Mouse (Mus musculus) embryo, embryonic 9.5 days (tissue): Measurements from ENCODE around the gene Ran.
A peak's percentile ranks its signal among the peaks of the same experiment; 100 is the strongest.
"Not testable (repeated sequence)": the region's sequence is repeated elsewhere in the genome, so short reads cannot be mapped to it uniquely, and the experiment has no call there.

ENCODE experiments used
- DNase-seq: peaks from one replicate; pipeline ENCODE4 v3.0.0-alpha.2; 2017; ENCODE audit errors: extremely low spot score

Gene Ran

DNA sequence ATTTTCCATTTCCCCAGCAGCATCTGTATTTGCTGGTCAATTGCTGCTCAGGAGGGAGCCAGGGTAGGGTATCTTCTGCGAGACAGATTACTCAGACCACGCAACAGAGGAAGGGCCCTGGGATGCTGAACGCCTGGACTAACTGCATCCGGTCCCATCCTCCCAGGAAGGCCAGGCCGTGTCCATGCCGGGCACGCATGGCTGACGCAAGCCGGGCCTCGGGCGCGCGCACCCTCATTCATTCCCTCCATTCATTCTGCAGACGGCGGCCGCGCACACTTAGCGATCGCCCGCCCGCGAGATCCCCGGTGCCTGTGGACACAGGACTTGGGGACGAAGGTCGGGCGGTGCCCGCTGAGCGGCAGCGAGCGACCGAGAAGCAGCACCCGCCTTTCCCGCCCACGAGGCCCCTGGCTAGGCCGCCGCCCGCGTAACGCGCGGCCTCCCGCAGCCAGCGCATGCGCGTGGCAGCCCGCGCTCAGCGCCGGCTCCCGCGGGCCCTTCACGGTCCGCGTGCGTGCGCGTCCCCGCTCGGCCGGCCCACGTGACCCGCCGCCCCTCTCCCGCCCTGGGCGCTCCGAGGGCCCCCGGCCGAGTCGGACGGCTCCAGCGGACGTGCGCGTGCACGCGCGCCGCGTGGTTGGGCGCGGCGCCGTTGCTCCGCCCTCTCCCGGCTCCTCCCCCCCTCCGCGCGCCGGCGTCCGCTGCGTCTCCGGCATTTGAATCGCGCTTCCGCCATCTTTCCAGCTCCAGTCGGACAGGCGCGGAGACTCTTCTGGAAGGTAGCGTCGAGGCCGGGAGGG lies at the start of gene Ran:
Gene Ran (plus strand): TSS at position 573 of the 803 bp plus-strand sequence.
- peak; percentile 95 for DNase-seq

DNA sequence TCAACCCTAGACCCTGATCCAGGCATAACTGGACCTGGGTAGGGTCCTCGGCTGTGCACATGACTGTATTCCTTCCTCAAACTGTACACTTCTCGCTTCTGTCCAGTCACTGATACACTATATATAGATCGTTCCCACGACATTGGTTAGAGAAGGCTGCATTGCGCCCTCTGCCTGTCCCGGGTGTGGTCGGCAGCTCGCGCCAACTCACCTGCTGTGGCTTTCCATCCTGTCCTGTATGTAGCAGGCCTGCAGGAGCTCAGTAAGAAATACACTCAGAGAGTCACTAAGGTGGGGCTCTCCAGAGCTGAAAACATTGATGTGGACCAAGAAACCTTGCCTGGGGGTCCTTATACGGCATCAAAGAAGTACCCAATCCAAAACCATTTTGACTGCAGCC lies 49.0 kb upstream of the Ran start:
- DNase-seq: no peak

DNA sequence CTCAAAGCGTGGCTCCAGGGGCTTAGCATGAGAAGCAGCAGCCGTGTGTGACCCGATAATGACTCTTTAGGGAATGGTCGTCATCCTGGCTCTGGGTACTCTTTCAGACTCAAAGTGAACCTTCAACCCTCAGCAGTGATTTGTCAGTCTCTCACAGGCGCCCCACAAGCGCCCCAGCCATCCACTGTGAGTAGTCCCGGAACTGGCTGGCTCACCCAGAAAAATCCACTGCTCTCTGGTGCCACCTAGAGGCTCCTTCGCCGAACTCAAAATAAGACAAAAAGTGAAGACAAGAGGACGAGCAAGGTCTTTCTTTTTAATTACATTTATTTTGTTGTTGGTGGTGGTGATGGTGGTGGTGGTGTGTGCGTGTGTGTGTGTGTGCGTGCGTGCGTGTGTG lies 48.6 kb upstream of the Ran start:
- peak; percentile 73 for DNase-seq

DNA sequence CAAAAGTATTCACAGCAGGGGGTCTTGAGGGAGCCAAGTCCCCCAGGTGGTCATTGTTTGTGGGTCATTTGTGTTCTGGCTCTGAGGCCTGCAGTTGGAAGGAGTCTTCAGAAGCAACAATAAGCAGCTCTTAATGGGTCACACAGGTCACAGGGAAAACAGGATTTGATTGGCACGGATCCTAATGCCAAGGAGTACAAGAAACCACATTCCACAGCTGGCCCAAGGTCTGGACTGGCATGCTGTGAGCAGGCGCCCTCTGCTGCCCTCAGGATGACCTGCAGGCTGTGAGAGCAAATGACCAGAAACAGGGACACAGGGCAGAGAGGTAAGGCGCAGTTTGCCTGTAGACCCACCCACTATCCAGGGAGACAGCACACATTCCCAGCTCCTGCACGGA lies 43.6 kb upstream of the Ran start:
- peak; percentile 65 for DNase-seq

DNA sequence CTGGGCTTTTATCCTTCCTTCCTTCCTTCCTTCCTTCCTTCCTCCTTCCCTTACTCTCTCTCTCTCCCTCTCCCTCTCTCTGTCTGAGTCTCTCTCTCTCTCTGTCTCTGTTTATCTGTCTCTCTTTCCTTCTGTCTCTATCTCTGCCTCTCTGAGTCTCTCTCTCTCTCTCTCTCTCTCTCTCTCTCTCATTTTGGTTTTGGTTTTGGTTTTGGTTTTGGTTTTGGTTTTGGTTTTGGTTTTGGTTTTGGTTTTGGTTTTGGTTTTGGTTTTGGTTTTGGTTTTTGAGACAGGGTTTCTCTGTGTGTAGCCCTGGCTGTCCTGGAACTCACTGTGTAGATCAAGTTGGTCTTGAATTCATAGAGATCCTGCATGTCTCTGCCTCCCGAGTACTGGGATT lies 42.4 kb upstream of the Ran start:
- not testable (repeated sequence) for DNase-seq

DNA sequence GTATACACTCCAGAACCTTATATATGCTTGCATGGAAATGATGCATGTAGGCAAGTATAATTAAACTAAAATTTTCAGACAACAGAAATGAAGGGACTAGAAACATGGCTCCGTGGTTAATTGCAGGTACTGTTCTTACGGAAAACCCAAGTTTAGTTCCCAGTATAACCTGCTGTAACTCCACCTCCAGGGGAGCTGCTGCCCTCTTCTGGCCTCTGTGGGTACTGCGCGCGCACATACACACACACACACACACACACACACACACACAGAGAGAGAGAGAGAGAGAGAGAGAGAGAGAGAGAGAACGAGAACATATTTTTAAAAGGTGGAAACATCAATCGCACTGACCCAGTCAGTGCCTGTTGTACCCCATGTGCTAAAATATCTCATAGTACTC lies 40.9 kb upstream of the Ran start:
- no peak for DNase-seq

DNA sequence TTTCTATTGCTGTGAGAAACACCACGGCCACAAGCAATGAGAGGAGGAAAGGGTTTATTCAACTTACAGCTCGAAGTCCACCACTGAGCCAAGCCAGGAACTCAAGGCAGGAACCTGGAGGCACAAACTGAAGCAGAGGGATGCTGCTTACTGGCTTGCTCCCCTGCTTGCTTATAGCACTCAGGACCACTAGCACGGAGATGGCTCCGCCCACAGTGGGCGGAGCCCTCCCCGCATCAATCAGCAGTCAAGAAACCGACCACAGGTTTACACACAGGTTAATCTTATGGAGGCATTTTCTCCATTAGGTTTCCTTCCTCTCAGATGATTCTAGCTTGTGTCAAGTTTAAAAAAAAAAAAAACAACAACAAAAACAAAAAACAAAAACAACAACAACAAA lies 39.0 kb upstream of the Ran start:
- no peak for DNase-seq

DNA sequence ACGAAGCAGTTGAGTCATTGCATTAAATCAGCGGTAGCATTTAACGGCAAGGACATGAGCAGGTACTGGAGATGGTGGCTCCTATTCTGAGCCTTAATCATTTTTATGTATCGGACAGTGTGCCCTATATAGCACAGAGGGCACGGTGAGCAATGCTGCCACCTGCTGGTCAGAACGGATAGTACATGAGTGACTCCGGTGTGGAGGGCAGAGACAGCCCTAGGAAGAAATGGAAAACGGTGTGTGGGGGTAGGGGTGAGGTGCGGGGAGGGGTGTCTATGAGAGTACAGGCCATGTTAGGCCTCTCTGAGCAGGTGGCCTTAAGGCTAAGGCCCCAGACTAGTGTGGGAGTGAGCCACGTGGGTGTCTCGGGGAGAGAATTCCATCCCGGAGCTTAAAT lies 38.3 kb upstream of the Ran start:
- DNase-seq: peak; percentile 70

DNA sequence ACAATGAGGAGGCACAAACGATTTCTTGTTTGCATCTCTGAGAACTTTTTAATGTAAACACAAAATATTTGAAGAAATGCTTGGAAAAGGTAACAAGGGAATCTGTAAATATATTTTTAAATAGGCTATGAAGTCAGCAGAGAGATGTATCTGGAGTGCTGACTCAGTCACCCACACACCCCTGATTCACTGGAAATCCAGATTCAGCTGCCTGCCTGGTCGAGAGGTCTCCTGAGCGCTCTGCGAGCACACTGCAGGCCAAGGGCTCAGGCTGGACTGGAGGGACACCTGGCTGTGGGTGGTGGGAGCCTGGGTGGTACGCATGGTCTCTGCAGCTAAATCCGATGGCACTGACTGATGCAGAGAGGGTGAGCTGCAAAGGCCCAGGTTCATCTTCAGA lies 35.3 kb upstream of the Ran start:
- no peak for DNase-seq

DNA sequence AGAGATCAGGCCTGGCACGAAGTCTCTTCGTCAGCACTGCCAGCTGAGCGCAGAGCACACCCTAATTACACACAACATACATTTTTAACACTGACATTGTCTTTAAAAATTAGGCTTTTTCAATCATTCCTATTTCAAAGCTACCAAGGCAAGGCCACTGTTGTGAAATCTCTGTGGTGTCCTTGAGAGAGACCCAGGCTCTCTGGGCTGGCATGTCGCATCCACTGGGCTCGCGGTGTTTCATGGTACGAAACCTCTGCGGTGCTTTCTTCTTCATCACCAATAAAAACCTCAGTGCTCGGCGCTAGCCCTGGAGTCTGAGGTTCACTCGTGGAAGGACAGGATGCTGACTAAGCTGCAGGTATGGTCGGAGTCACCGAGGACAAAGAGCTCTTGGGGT lies 33.9 kb upstream of the Ran start:
- DNase-seq: no peak

DNA sequence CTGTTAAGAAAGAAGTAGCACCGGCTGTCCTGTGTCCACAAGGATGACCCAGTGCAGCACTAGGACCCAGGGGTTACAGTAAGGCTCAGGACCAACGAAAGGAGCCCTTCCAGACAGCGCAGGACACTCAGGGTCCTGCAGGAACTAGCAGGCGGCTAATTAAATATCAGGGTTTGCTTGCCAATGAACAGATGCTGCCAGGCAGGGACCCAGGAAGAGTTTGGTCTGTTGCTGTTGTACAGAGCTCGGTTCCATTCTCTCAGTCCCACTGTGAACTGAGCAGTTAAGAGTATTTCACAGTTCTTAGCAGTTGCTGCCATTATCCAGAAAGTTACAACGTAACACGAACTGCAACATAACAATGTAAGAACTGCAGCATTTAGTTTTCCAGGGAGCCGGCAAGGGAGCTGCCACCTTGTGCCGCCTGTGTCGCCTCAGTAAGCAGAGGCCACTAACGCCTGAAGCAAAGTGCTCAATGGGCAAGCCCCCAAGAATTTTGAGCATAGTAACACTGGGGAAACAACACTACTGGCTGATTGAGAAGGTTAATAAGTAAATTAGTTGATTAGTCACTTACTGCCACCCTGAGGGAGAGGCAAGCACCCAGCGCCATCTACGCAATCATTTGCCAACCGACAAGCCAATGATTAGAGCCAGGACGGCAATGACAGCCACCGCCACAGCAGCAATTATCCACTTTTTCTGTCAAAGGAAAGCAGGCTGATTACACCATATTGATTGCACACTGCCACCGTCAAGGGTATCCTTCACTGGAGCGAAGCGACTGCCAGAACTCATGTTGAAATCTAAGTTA lies 32.5 kb upstream of the Ran start:
- no peak for DNase-seq

DNA sequence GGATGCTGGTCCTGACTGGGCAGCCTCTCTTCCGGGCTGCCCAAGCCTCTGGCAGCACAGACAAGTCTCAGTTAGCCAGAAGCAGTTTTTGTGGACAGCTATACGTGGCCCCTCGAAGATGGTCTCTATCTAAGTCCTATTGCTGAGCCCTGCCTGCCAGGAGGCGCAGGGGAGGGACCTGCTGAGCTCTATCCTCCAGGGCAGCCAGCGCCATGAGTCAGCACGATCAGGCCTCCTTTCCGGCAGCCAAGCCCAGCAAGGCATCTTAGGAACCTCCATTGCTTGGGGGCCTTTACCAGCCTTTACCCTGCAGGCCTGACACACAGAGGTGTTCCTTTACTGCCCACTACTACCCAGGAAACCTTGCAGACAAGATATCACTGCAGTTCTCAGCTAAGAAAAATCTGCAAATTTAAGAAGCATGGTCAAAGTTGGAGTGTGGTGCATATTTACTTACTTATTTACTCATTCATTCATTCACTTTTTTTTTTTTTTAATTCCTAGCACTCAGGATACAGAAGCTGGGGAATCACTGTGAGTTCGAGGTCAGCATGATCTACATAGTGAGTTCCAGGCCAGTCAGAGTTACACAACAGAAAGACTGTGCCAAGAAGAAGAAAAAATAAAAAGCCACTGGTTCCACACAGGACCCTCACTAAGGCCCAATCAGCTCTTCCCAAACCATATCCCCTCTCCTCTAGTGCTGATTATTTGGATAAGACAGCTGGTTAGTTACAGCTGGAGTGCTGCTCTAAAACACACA lies 19.0 kb upstream of the Ran start:
- DNase-seq: no peak

DNA sequence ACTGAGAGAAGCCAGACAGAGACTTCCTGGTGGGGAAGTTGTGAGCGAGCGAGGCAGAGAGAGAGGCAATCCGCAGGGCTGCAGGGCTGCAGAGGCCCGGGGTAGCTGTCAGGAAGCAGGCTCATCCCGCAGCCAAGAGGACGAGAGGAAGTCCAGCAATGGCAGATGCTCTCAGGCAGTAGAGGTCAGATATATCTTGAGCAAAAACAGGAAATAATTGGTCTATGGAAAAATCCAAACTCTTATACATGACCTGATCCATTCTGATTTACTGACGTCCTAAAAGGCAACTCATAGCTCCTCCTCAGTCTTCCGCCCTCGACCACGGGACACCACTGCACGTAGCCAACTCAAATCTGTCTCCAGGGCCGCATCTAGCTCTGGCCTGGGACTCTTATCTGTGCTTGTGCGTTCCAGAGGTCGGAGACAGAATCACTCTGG lies 17.3 kb upstream of the Ran start:
- DNase-seq: no peak

DNA sequence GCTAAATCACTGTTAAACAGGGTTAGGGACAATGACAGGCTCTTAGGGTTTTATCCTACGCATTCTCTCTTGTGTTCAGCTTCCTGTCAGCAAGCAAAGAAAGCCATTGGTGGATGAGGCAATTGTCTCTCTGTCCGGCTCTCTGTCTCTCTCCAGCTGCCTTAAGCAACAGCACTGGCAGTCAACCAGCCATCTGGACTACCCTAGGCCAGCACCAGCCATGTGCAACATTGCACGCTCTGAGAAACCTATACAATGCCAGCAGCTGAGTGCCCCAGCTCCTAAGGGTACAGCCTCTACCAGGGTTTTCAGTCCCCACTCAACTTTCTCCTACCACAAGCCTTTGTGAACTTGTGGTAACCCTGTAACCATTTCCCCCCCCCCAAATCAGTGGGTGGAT lies 14.5 kb upstream of the Ran start:
- DNase-seq: no peak

DNA sequence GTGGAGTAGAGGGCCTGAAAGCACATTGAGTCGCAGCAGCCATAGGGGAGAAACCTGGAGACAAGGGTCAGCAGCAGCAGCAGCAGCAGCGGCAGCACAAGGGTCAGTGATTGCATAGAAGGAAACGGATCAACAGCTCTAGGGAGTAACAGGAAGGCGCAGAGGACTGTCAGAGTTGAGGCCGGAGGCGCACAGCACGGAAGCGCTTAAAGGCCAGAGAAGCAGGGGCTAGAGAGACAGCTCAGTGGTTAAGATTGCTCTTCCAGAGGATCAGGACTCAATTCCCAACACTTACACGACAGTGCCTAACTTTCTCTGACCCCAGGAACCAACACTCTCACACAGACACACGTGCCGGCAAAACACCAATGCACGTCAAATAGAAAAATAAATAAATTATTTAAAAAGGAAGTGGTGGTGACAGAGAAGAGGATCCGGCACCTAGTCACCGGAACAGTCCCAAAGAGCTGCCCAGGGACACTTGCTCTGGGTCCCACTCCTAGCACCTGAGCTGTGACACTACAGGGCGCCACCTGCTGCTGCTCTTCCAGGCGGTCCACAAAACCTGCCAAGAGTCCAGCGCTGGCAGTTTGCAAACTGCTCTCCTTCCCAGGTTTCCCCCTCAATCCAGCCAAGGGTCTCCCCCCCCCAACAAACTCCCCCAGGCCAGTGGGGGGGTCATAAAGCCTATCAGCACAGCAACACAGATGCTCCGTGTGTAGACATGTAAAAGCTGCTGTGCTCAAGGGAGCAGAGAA lies 13.7 kb upstream of the Ran start:
- DNase-seq: no peak

DNA sequence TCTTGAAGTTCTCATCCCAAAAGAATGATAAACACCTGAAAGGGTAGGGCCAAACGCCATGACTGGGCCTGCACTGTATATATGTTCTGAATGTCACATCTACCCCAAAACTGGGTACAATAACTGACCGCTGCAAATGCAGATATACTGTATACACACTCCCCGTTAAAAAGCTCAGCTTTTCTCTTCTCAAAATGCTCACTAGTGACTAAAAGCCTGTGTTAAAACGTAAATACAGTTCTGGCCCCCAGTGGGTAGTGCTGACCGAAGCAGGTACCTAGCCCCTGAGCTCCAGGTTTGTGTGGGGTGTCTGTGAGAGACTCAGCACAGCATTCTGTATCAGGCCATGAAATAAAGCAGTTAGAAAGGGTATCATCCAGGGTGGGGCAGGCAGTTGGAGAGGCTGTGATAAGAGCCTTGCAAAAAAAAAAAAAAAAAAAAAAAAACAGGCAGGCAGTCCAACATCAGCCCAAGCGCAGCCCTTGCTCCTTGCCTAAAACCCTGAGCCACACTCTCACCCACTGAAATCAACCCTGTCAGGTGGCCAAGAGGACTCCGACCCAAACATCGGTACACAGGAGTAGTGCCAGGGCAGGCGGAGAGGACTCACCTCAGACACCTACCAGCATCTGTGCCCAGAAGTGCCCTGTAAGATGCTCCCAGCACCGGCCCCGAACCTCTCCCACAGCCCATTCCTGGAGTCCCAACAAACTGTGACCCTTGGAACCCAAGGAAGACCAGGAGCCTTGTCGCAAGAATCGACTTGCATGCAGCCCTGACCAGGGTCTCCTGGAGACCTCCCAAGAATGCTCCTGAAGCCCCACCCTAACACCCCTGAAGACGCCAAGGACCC lies 12.5 kb upstream of the Ran start:
- peak; percentile 24 for DNase-seq

DNA sequence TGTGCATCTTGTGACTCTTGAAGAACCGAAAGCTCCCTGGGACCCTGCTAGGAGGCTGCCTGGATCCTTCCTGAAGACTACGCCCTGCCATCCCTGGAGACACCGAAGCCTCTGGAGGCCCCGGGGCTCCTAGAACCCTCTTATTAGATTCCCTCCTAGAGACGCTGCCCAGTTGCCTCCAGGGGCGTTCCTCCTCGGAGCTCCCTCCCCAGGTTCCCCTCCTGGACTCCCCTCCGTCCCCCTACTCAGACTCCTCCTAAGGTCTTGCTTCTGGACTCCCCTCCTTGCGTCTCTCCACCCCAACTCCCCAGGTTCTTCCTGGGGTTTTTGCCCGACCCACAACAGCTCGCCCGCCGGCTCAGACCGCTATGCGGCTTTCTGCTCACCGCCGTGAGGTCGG lies 11.9 kb upstream of the Ran start:
- DNase-seq: no peak

DNA sequence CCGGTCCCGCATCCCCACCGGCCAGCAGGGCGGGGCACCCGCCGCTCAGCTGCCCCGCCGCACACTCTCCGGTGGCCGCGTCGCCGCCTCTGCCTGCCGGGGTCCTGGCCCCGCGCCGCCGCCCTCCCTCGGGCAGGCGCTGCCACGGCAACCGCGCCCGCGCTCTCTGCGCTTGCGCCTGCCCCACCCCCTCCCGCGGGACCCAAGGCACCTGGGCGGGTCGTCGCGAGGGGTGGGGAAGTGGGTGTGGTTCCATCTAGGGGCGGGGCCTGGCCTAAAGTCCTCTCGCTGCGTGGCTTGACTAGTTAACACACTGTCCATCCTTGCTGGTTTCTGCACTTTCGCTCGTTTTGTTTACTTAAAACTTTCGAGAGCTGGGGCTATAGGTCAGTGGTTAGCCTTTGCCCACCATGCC lies 11.4 kb upstream of the Ran start, which contains the start of gene Stx2:
Gene Stx2 (minus strand): TSS at position 163 of the 415 bp plus-strand sequence.
- peak; percentile 91 for DNase-seq

DNA sequence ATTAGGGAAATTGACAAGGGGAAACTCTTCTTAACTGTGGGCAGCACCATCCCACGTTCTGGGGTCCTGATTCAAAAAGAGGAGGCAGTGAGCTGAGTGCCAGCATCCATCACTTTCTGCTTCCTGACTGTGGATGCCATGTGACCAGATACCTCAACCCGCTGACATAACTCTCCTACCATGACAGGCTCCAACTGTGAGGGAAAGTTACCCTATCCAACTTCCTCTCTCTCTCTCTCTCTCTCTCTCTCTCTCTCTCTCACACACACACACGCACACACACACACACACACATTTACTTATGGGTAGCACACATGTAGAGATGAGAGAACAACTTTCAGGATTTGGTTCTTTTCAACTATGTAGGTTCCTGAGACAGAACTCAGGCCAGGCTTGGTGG lies 10.3 kb upstream of the Ran start:
- DNase-seq: no peak

DNA sequence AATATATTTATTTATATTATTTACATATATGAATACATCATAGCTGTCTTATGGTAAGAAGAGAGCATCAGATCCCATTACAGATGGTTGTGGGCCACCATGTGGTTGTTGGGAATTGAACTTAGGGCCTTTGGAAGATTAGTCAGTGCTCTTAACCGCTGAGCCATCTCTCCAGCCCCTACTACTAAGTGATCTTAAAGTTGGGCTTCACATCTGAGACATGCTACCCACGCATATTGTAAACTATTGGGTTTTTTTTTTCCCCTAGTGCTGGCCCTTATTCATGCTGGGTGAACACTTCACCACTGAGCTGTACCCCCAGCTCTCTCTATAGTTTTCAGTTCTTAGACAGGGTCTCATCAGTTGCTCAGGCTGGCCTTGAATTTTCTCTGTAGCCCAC lies 8.9 kb upstream of the Ran start:
- no peak for DNase-seq

DNA sequence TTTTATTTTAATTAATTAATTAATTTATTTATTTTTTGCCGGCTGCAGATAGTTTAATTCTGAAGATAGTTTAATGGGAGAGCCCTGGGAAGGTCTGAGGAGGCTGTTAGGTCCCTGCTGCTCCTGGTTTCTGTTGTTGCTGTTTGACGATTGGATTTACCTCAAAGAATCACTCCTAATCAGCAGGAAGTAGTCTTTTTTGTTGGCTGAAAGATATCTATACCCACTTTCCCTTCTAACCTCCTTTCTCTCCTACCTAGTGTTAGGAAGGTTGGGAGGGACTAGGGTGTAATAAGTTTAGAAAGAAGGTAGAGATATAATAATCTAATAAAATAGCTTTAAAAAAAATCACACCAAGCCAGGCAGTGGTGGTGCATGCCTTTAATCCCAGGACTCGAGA lies 4.8 kb upstream of the Ran start:
- DNase-seq: no peak
